Mouse (Mus musculus): ENCODE data around the gene H2-Ob.
"Not testable (repeated sequence)": the region's sequence is repeated elsewhere in the genome, so short reads cannot be mapped to it uniquely, and the experiment has no call there.

The H2-Ob gene

GRCm38 (mm10) chr17:34207866-34208265, 30.8 kb upstream of the H2-Ob start:
- no peak for DNase-seq (ENCODE audit: low spot score)

- DNase-seq (ENCODE audit: low spot score), result no peak
Observed at GRCm38 (mm10) chr17:34208421-34208820, 30.3 kb upstream of the H2-Ob start.

- no peak for DNase-seq (ENCODE audit: low spot score)
Observed at GRCm38 (mm10) chr17:34209680-34210079, 29.0 kb upstream of the H2-Ob start.

- DNase-seq (ENCODE audit: low spot score), result no peak
Observed at GRCm38 (mm10) chr17:34210599-34210998, 28.1 kb upstream of the H2-Ob start.

GRCm38 (mm10) chr17:34211746-34212365, 26.8 kb upstream of the H2-Ob start:
- DNase-seq (ENCODE audit: low spot score), result no peak

GRCm38 (mm10) chr17:34213936-34214335, 24.8 kb upstream of the H2-Ob start:
- DNase-seq (ENCODE audit: low spot score), result no peak

- no peak for DNase-seq (ENCODE audit: low spot score)
Observed at GRCm38 (mm10) chr17:34215176-34215575, 23.5 kb upstream of the H2-Ob start.

- no peak for DNase-seq (ENCODE audit: low spot score)
Observed at GRCm38 (mm10) chr17:34217216-34217928, 21.3 kb upstream of the H2-Ob start.

- no peak for DNase-seq (ENCODE audit: low spot score)
Observed at GRCm38 (mm10) chr17:34217986-34218385, 20.7 kb upstream of the H2-Ob start.

- peak; percentile 45 for DNase-seq (ENCODE audit: low spot score)
Observed at GRCm38 (mm10) chr17:34218675-34219074, 20.0 kb upstream of the H2-Ob start.

GRCm38 (mm10) chr17:34219096-34219495, 19.6 kb upstream of the H2-Ob start:
- not testable (repeated sequence) for DNase-seq (ENCODE audit: low spot score)

GRCm38 (mm10) chr17:34219801-34220200, 18.9 kb upstream of the H2-Ob start:
- peak; percentile 56 for DNase-seq (ENCODE audit: low spot score)

GRCm38 (mm10) chr17:34220401-34220800, 18.3 kb upstream of the H2-Ob start:
- DNase-seq (ENCODE audit: low spot score), result not testable (repeated sequence)

- DNase-seq (ENCODE audit: low spot score), result no peak
Observed at GRCm38 (mm10) chr17:34224816-34225215, 13.9 kb upstream of the H2-Ob start.

GRCm38 (mm10) chr17:34225426-34225825, 13.3 kb upstream of the H2-Ob start:
- no peak for DNase-seq (ENCODE audit: low spot score)

GRCm38 (mm10) chr17:34225911-34226310, 12.8 kb upstream of the H2-Ob start:
- DNase-seq (ENCODE audit: low spot score), result not testable (repeated sequence)

- not testable (repeated sequence) for DNase-seq (ENCODE audit: low spot score)
Observed at GRCm38 (mm10) chr17:34230971-34231370, 7.7 kb upstream of the H2-Ob start.

GRCm38 (mm10) chr17:34232021-34232420, 6.7 kb upstream of the H2-Ob start:
- DNase-seq (ENCODE audit: low spot score), result not testable (repeated sequence)

- DNase-seq (ENCODE audit: low spot score), result peak; percentile 23
Observed at GRCm38 (mm10) chr17:34234926-34235325, 3.8 kb upstream of the H2-Ob start.

GRCm38 (mm10) chr17:34236691-34237090, 2.0 kb upstream of the H2-Ob start:
- no peak for DNase-seq (ENCODE audit: low spot score)

- no peak for DNase-seq (ENCODE audit: low spot score)
Observed at GRCm38 (mm10) chr17:34237741-34238140, 962 bp upstream of the H2-Ob start.

GRCm38 (mm10) chr17:34239601-34240041, 918 bp downstream of the H2-Ob start:
- no peak for DNase-seq (ENCODE audit: low spot score)

- DNase-seq (ENCODE audit: low spot score), result no peak
Observed at GRCm38 (mm10) chr17:34240366-34240765, 1.7 kb downstream of the H2-Ob start.

GRCm38 (mm10) chr17:34240916-34241315, 2.2 kb downstream of the H2-Ob start:
- no peak for DNase-seq (ENCODE audit: low spot score)
